Mouse (Mus musculus): Measurements from ENCODE around the gene Bnc2. TPM values are rescaled to one million over a fixed set of nuclear protein-coding genes. Genes with fewer than 3 reads are reported as not detected.

Gene Bnc2
- polyA plus RNA-seq, 1 experiment, result 7.4 TPM

DNA sequence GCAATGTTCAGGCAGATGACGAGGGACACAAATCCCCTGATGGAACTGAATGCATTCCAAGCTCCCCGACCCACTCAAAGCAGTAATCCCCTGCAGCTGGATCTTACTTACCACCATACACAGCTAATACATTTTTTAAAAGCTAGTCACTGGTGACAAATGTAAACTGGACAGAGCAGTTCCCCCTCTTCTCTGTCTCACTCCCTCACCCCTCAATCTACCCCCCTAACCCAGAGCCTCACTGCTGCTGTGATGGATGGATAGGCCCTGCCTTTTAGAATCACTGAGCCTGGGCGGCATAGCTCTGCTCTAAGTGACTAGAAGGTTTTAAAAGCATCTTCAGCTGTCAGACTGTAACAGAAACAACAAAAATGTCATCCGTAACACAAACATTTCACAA lies 40.3 kb downstream of the Bnc2 start:
- no peak for TF ChIP-seq CTCF (IDR thresholded peaks at IDR 0.05; ENCODE audit: insufficient read depth, low read length)
- TF ChIP-seq POLR2A (IDR thresholded peaks at IDR 0.05; ENCODE audit: borderline replicate concordance, extremely low read depth, low read depth, low read length), result no peak
- 69% methylated on average over 4 of the region's 4 CpGs for WGBS
- Histone ChIP-seq H3K4me1 (ENCODE audit: control insufficient read depth, insufficient read depth, low read length) (peaks cover 2% of the 10 kb centered on the region; the same call in 1 of the 2 replicates), H3K4me3 (replicated peaks; ENCODE audit: extremely low read depth, low read depth, low read length) (no peak overlapping the region)
- no peak for DNase-seq

DNA sequence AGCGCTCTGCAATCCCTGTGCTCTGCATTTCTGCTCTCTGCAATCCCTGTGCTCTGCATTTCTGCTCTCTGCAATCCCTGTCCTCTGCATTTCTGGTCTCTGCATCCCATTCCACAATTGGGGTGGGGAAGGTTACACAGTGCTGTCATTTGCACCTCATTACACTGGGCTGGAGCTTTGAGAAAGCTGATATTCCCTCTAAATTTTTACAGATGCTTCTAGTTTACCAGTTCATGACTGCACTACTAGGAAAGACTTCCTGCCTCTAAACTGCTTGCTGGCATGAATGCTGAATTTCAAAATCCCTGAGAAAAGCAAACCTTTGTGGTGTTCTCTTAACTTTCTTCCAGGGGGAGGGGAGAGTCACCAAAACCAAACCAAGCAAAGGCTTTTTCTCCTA lies 41.1 kb downstream of the Bnc2 start:
- WGBS, result 74% methylated on average over 1 of the region's 1 CpGs
- no peak for DNase-seq
- Histone ChIP-seq H3K4me3 (replicated peaks; ENCODE audit: extremely low read depth, low read depth, low read length) (no peak overlapping the region), H3K4me1 (ENCODE audit: control insufficient read depth, insufficient read depth, low read length) (peaks cover 2% of the 10 kb centered on the region; the same call in 1 of the 2 replicates)
- TF ChIP-seq POLR2A (IDR thresholded peaks at IDR 0.05; ENCODE audit: borderline replicate concordance, extremely low read depth, low read depth, low read length) (no peak), CTCF (IDR thresholded peaks at IDR 0.05; ENCODE audit: insufficient read depth, low read length) (no peak)

- TF ChIP-seq CTCF (IDR thresholded peaks at IDR 0.05; ENCODE audit: insufficient read depth, low read length), result no peak
- TF ChIP-seq POLR2A (IDR thresholded peaks at IDR 0.05; ENCODE audit: borderline replicate concordance, extremely low read depth, low read depth, low read length), result no peak
- Histone ChIP-seq H3K4me3 (replicated peaks; ENCODE audit: extremely low read depth, low read depth, low read length) (no peak overlapping the region), H3K4me1 (ENCODE audit: control insufficient read depth, insufficient read depth, low read length) (peaks cover 2% of the 10 kb centered on the region; the same call in 1 of the 2 replicates)
- DNase-seq, result no peak
- WGBS, result 50% methylated on average over 12 of the region's 12 CpGs
Measured at GRCm38 (mm10) chr4:84632832-84633789, 42.0 kb downstream of the Bnc2 start.

GRCm38 (mm10) chr4:84627616-84628015 lies 47.5 kb downstream of the Bnc2 start:
- 79% methylated on average over 7 of the region's 7 CpGs for WGBS
- DNase-seq, result no peak
- no peak for TF ChIP-seq POLR2A (IDR thresholded peaks at IDR 0.05; ENCODE audit: borderline replicate concordance, extremely low read depth, low read depth, low read length)
- no peak for TF ChIP-seq CTCF (IDR thresholded peaks at IDR 0.05; ENCODE audit: insufficient read depth, low read length)
- Histone ChIP-seq H3K4me1 (ENCODE audit: control insufficient read depth, insufficient read depth, low read length) (no peaks in the 10 kb centered on the region), H3K4me3 (replicated peaks; ENCODE audit: extremely low read depth, low read depth, low read length) (no peak overlapping the region)

DNA sequence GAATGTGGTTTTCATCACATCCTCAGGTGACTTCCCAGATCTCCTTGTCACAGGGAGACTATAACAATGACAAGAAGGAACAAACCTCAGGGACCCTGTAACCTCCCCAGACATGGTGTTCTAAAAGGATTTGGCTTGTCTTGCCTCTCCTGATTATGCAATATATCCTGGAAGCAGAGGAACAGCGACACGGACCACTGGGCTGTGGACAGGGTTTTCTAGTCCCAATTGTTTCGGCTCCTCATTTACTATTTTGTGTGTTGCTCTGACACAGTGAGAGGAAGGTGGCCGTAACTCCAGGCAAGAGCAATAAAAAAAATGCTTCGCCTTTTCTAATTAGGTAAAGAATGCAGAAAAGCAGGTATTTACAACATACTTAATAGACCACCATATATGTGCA lies 51.8 kb downstream of the Bnc2 start:
- TF ChIP-seq CTCF (IDR thresholded peaks at IDR 0.05; ENCODE audit: insufficient read depth, low read length) (no peak), POLR2A (IDR thresholded peaks at IDR 0.05; ENCODE audit: borderline replicate concordance, extremely low read depth, low read depth, low read length) (no peak)
- Histone ChIP-seq H3K4me3 (replicated peaks; ENCODE audit: extremely low read depth, low read depth, low read length) (no peak overlapping the region), H3K4me1 (ENCODE audit: control insufficient read depth, insufficient read depth, low read length) (no peaks in the 10 kb centered on the region)
- WGBS, result 65% methylated on average over 5 of the region's 5 CpGs
- no peak for DNase-seq

DNA sequence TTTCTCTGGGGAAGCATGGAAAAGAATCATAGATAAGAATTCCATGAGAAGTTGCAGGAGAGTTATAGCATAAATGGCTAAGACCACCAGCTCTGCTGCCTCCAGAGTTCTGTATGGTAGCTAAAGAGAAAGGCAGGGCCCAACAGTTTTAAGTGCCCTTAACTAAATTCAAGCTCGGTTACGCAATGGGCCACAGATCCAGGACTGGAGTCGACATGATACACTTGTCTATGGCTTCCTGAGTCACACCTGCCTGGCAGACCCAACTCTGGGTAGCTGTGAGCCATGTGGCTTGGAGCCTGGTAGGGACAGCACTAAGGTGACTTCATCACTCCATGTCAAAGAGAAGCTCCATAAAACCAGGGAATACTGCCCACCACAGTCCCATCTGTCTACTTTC lies 53.3 kb downstream of the Bnc2 start:
- TF ChIP-seq CTCF (IDR thresholded peaks at IDR 0.05; ENCODE audit: insufficient read depth, low read length) (no peak), POLR2A (IDR thresholded peaks at IDR 0.05; ENCODE audit: borderline replicate concordance, extremely low read depth, low read depth, low read length) (no peak)
- DNase-seq, result no peak
- H3K4me3 ChIP-seq (replicated peaks; ENCODE audit: extremely low read depth, low read depth, low read length), result no peak overlapping the region
- H3K4me1 ChIP-seq (ENCODE audit: control insufficient read depth, insufficient read depth, low read length), result no peaks in the 10 kb centered on the region
- WGBS, result 60% methylated on average over 3 of the region's 3 CpGs

DNA sequence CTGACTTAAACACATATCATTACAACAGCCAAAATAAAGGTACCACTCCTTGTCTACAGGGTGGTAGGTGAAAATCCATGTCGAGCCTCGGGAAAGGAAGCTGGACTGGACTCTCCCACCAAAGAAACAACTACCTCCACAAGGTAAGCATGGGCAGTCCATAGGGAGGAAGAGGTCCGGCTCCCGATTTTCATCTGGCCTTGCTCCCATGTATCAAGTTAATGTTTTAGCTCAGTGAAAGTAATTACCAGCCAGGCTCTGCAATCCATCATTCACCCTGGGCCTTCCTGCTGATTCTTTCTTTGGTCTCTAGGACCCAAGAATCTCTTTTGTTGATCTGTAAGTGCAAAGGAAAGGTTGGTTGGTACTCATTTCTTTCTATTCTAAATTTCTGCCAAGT lies 65.2 kb downstream of the Bnc2 start:
- no peaks in the 10 kb centered on the region for H3K4me1 ChIP-seq (ENCODE audit: control insufficient read depth, insufficient read depth, low read length)
- no peak for DNase-seq
- WGBS, result 82% methylated on average over 4 of the region's 4 CpGs
- no peak for TF ChIP-seq POLR2A (IDR thresholded peaks at IDR 0.05; ENCODE audit: borderline replicate concordance, extremely low read depth, low read depth, low read length)
- TF ChIP-seq CTCF (IDR thresholded peaks at IDR 0.05; ENCODE audit: insufficient read depth, low read length), result no peak
- no peak overlapping the region for H3K4me3 ChIP-seq (replicated peaks; ENCODE audit: extremely low read depth, low read depth, low read length)

- no peak for DNase-seq
- 92% methylated on average over 1 of the region's 1 CpGs for WGBS
- TF ChIP-seq CTCF (IDR thresholded peaks at IDR 0.05; ENCODE audit: insufficient read depth, low read length) (no peak), POLR2A (IDR thresholded peaks at IDR 0.05; ENCODE audit: borderline replicate concordance, extremely low read depth, low read depth, low read length) (no peak)
- Histone ChIP-seq H3K4me3 (replicated peaks; ENCODE audit: extremely low read depth, low read depth, low read length) (no peak overlapping the region), H3K4me1 (ENCODE audit: control insufficient read depth, insufficient read depth, low read length) (no peaks in the 10 kb centered on the region)
Measured at GRCm38 (mm10) chr4:84604461-84604860, 70.6 kb downstream of the Bnc2 start.

DNA sequence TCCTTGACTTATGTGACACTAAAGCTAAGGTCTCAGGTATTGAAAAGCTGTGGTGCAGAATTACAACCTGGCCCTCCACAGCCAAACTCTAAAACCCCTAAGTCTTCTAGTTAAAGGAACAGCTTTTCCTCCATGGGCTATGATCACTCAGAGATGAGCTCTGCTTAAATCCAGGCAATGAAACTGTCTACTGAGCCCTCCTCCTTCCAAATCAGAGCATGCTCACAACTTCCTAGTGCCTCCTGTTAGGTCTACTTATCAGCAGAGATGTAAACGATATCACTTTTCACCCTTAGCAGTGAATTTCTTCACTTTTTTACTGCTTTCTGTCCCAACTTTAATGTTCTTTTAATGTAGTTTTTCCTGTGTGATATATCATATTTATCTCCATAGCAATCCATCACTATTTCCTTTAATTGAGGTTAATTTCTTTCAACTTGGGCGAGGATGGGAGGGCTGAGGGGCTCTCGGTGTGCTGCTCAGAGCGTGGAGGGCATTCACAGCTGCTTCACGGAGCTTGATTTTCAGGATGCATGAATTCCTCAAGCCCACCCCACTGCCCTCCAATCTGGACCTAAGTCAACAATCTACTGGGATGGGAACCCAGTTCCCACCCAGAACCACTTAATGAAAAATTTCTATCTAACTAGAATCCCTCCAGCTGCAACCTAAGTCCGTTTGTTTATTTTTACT lies 94.7 kb downstream of the Bnc2 start:
- DNase-seq, result no peak
- Histone ChIP-seq H3K4me3 (replicated peaks; ENCODE audit: extremely low read depth, low read depth, low read length) (no peak overlapping the region), H3K4me1 (ENCODE audit: control insufficient read depth, insufficient read depth, low read length) (no peaks in the 10 kb centered on the region)
- WGBS, result 54% methylated on average over 6 of the region's 6 CpGs
- no peak for TF ChIP-seq CTCF (IDR thresholded peaks at IDR 0.05; ENCODE audit: insufficient read depth, low read length)
- TF ChIP-seq POLR2A (IDR thresholded peaks at IDR 0.05; ENCODE audit: borderline replicate concordance, extremely low read depth, low read depth, low read length), result no peak
